Mouse (Mus musculus) monocyte, adult 59 days (primary cell): ENCODE data around the gene Fut8. TPM values are rescaled to one million over a fixed set of nuclear protein-coding genes. Genes with fewer than 3 reads are reported as not detected.

ENCODE experiments used
- total RNA-seq, 2 experiments: library from RNA; stranded (reverse); gene quantifications; one replicate each; pipeline ENCODE4 v1.2.4; 2023

Gene Fut8
- 10 to 100 TPM; 31.5 to 31.7 TPM for total RNA-seq

GRCm38 (mm10) chr12:77237950-77238530, at the start of gene Fut8:
TSS of gene Fut8 (plus strand) at chr12:77238125.

